Mouse (Mus musculus) embryo, embryonic 11.5 days (tissue): ENCODE measurements around the gene 4930453N24Rik.

Experiments
- DNase-seq: peaks from one replicate; pipeline ENCODE4 v3.0.0-alpha.2; 2012; ENCODE audit warnings: low read depth, low spot score

Gene 4930453N24Rik

DNA sequence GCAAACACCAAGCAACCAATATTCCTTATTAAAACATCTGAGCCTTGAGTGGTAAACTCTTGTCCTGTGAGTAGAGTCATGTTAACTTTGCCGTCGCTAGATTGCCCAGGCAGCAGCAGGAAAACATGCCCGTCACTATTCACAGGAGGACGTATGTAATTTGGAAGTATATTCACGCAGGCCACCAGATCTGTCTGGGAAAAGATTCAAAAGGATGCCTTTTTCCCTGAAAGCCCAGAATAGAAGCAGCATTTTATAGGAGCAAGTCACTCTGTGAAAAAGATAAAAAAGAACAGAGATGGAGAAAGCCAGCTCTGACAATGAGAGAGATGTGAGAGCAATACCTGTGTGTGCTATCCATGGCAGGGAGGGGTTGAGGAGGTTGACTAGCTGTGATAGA, 49.4 kb downstream of the 4930453N24Rik start:
- DNase-seq: no peak

- DNase-seq: no peak
Observed at GRCm38 (mm10) chr16:64719096-64719495, 51.9 kb downstream of the 4930453N24Rik start.

DNA sequence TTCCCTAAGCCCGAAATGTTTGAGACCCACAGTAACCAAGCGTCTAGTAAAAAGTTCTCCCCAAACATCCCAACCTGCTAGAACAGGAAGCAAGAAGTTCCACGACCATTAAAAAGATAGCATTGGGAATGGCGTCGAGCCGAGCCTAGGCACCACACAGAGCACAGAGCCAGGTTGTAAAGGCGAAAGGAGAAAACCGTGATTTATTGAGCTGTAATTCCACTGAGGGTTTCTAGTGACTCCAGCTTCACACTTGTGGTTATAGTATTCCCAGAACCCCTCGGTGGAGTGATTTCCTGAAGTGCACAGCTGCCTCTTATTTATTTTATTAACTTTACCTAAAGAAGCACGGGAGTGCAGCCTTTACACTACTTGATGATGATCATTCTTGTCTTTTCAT, 53.1 kb downstream of the 4930453N24Rik start:
- DNase-seq: peak; percentile 41

- DNase-seq: no peak
Observed at GRCm38 (mm10) chr16:64711816-64712215, 59.1 kb downstream of the 4930453N24Rik start.
